ENCODE assay signal across 8 mouse cellular contexts in the genomic region with DNA sequence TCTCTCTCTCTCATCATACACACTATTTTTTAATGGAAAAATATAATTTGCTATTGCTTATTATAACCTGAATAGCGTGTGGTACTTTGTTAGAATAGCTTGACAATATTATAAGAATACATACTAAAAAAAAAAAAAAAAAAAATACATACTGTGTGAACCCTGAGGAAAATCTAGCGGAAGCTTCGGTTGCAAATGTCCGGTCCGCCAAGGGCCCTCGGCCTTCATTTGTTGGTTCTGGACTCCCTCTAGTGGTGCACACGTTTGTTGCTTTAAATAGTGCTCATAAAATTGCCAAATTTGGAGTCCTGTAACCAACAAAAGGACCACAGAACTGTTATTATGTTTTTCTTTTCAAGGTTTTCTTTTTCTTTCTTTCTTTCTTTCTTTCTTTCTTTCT. TPM values are rescaled to one million over a fixed set of nuclear protein-coding genes. Genes with fewer than 3 reads are reported as not detected.
DNase-seq lines count a peak whose midpoint lies in the region; ATAC-seq and TF ChIP-seq lines count a peak whose summit lies in the region.

No protein-coding gene starts in this region.

- peak; percentile 87 for TF ChIP-seq CTCF in liver, postnatal 0 days (IDR thresholded peaks at IDR 0.05; ENCODE audit: low read depth)

- DNase-seq in CD4-positive helper T cell, adult 2 months (ENCODE audit: low read depth, low spot score) = peak; percentile 80
- DNase-seq in embryo, embryonic 10.5 days (ENCODE audit: low spot score) = peak; percentile 93
- DNase-seq in gastrocnemius, postnatal 25 days = peak; percentile 60
- DNase-seq in kidney, postnatal 14 days = peak; percentile 90
- peak; percentile 75 for DNase-seq in liver, postnatal 0 days
- DNase-seq in ovary, postnatal 36 days (ENCODE audit: low spot score) = peak; percentile 65
- DNase-seq in thymus, postnatal 4 days = peak; percentile 68

- H3K27ac ChIP-seq in liver, postnatal 0 days (ENCODE audit: low read depth) = no peak overlapping the region

- H3K9ac ChIP-seq in liver, postnatal 0 days (replicated peaks) = no peak overlapping the region

- peak; percentile 28 for ATAC-seq in activated CD4-positive, CD25-positive, alpha-beta regulatory T cell, adult 4 months
- ATAC-seq in liver, postnatal 0 days = no peak

- peaks cover 9% of the 10 kb centered on the region; the same call in 1 of the 2 replicates for H3K36me3 ChIP-seq in liver, postnatal 0 days (replicated peaks; ENCODE audit: insufficient read depth, low read length)

- H3K4me2 ChIP-seq in liver, postnatal 0 days (ENCODE audit: low read depth, low read length) = no peak overlapping the region

- H3K27me3 ChIP-seq in liver, postnatal 0 days (ENCODE audit: insufficient read depth, low read length) = no peaks in the 10 kb centered on the region

- WGBS in liver, postnatal 0 days (ENCODE audit: insufficient replicate concordance) = under 1% methylated on average over 7 of the region's 7 CpGs

- H3K4me1 ChIP-seq in liver, postnatal 0 days (ENCODE audit: insufficient read depth) = peaks cover 5% of the 10 kb centered on the region

- no peak overlapping the region for H3K4me3 ChIP-seq in liver, postnatal 0 days (ENCODE audit: low read depth, low read length)

- TF ChIP-seq EP300 in liver, postnatal 0 days (IDR thresholded peaks at IDR 0.05; ENCODE audit: low read depth) = no peak

- no peaks in the 10 kb centered on the region for H3K9me3 ChIP-seq in liver, postnatal 0 days (ENCODE audit: low read length)

RNA-seq across cellular contexts. Expression of a gene that starts 7.8 kb away (rescaled TPM):
- polyA plus RNA-seq in activated CD4-positive, CD25-positive, alpha-beta regulatory T cell, adult 4 months (2017; shearing (Covaris generic)) = under 1 TPM in 1 of 2 experiments, not detected in 1; 0.73 TPM
- not detected for total RNA-seq in gastrocnemius, postnatal 25 days (2021)
- 6.0 and 6.8 TPM in 2 replicates for polyA plus RNA-seq in liver, postnatal 0 days (2015; fragmentation: Nextera tagmentation; extraction: Ambion mirVana)

RNA-seq across cellular contexts. Expression of a gene that starts 17.9 kb away (rescaled TPM):
- under 1 TPM; 0.28 to 0.57 TPM for polyA plus RNA-seq in activated CD4-positive, CD25-positive, alpha-beta regulatory T cell, adult 4 months (2017; shearing (Covaris generic))
- 10 to 100 TPM in 1 of 2 experiments, 1 to 10 TPM in 1; 9.3 to 12.7 TPM for total RNA-seq in gastrocnemius, postnatal 25 days (2021)
- polyA plus RNA-seq in liver, postnatal 0 days (2015; fragmentation: Nextera tagmentation; extraction: Ambion mirVana) = 28.0 and 30.6 TPM in 2 replicates

Comparison
In these comparisons a context has a peak if more than half of its experiments do, and no peak if none do; other contexts are left out.
1. RNA of a gene that starts 17.9 kb away (polyA plus RNA-seq): 28.0 to 30.6 TPM in liver, postnatal 0 days; 0.28 to 0.57 TPM in activated CD4-positive, CD25-positive, alpha-beta regulatory T cell, adult 4 months; every median in the first group is over 10 times any median in the second.
2. Peak in every context shown above with its lines, with median percentiles within 50 percentile points of each other: DNase-seq.